Mouse (Mus musculus) lung, adult 2 months (tissue): ENCODE results near the gene Kcnh7.

Experiments
- CTCF ChIP-seq: fragments of 200-500 bp; IDR thresholded peaks from 2 replicates; pipeline ENCODE4 v1.5.1; 2011; ENCODE audit warnings: mild to moderate bottlenecking, low read length, control low read depth; ENCODE audit not compliant: insufficient read depth
- POLR2A ChIP-seq: fragments of 200-500 bp; IDR thresholded peaks from 2 replicates; pipeline ENCODE4 v1.6.1; 2011; ENCODE audit warnings: low read depth, mild to moderate bottlenecking, control low read depth, low read length, borderline replicate concordance; ENCODE audit errors: extremely low read depth

DNA sequence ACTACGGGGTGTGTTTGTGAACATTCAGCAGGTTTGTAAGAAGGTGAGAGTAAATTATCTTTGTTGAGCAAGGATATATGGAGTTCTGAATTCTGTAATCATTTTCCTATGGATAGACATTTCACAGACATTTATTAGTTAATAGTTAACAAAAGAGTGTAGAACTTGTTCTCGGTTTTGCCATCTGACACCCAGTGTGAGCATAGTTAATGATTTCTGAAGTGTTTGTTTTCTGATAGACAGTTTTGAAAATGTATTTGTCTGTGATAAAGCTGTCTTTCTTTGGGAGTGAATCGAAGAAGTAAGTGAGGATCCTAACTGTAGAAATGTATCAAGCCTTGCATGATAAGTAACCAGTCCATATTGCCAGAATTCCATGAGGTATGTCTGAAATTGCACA, 276.4 kb downstream of the Kcnh7 start:
- no peak for TF ChIP-seq CTCF
- no peak for TF ChIP-seq POLR2A
